Mouse (Mus musculus): ENCODE data around the gene Tnfsf13. TPM values are rescaled to one million over a fixed set of nuclear protein-coding genes. Genes with fewer than 3 reads are reported as not detected.
A peak's percentile ranks its signal among the peaks of the same experiment; 100 is the strongest.
"Not testable (repeated sequence)": the region's sequence is repeated elsewhere in the genome, so short reads cannot be mapped to it uniquely, and the experiment has no call there.

Gene Tnfsf13
- polyA plus RNA-seq, 1 experiment from 2014 or later: 0.53 TPM

- H3K4me2 ChIP-seq (ENCODE audit: low read length): no peak overlapping the region
- 86% methylated on average over 4 of the region's 4 CpGs for WGBS
- H3K9me3 ChIP-seq (ENCODE audit: control insufficient read depth, low read length): no peaks in the 10 kb centered on the region
- no peak overlapping the region for H3K27ac ChIP-seq (ENCODE audit: low read depth, low read length)
- no peak overlapping the region for H3K9ac ChIP-seq (ENCODE audit: low read depth, low read length)
- no peak overlapping the region for H3K4me3 ChIP-seq (ENCODE audit: low read length)
- H3K27me3 ChIP-seq (replicated peaks; ENCODE audit: control insufficient read depth, insufficient read depth, low read length): no peaks in the 10 kb centered on the region
- no peaks in the 10 kb centered on the region for H3K4me1 ChIP-seq (ENCODE audit: control insufficient read depth, insufficient read depth, low read depth, low read length)
- no peak for ATAC-seq
- no peaks in the 10 kb centered on the region for H3K36me3 ChIP-seq (ENCODE audit: control insufficient read depth, insufficient read depth, low read length)
These were observed 22.3 kb upstream of the Tnfsf13 start for GRCm38 (mm10) chr11:69707873-69708381.

GRCm38 (mm10) chr11:69707480-69707847 lies 21.9 kb upstream of the Tnfsf13 start:
- no peaks in the 10 kb centered on the region for H3K27me3 ChIP-seq (replicated peaks; ENCODE audit: control insufficient read depth, insufficient read depth, low read length)
- H3K36me3 ChIP-seq (ENCODE audit: control insufficient read depth, insufficient read depth, low read length): no peaks in the 10 kb centered on the region
- H3K4me1 ChIP-seq (ENCODE audit: control insufficient read depth, insufficient read depth, low read depth, low read length): no peaks in the 10 kb centered on the region
- no peaks in the 10 kb centered on the region for H3K9me3 ChIP-seq (ENCODE audit: control insufficient read depth, low read length)
- peak overlapping the region; percentile 40; the same call in 1 of the 2 replicates for H3K27ac ChIP-seq (ENCODE audit: low read depth, low read length)
- no peak overlapping the region for H3K4me3 ChIP-seq (ENCODE audit: low read length)
- no peak overlapping the region for H3K9ac ChIP-seq (ENCODE audit: low read depth, low read length)
- H3K4me2 ChIP-seq (ENCODE audit: low read length): no peak overlapping the region
- ATAC-seq: no peak
- WGBS: 91% methylated on average over 4 of the region's 4 CpGs

GRCm38 (mm10) chr11:69706775-69707479 lies 21.3 kb upstream of the Tnfsf13 start:
- H3K27me3 ChIP-seq (replicated peaks; ENCODE audit: control insufficient read depth, insufficient read depth, low read length): no peaks in the 10 kb centered on the region
- H3K4me1 ChIP-seq (ENCODE audit: control insufficient read depth, insufficient read depth, low read depth, low read length): no peaks in the 10 kb centered on the region
- H3K9me3 ChIP-seq (ENCODE audit: control insufficient read depth, low read length): no peaks in the 10 kb centered on the region
- no peaks in the 10 kb centered on the region for H3K36me3 ChIP-seq (ENCODE audit: control insufficient read depth, insufficient read depth, low read length)
- H3K4me2 ChIP-seq (ENCODE audit: low read length): no peak overlapping the region
- no peak overlapping the region for H3K9ac ChIP-seq (ENCODE audit: low read depth, low read length)
- H3K27ac ChIP-seq (ENCODE audit: low read depth, low read length): peak overlapping the region; percentile 40; the same call in 1 of the 2 replicates
- no peak overlapping the region for H3K4me3 ChIP-seq (ENCODE audit: low read length)
- 46% methylated on average over 6 of the region's 6 CpGs for WGBS
- ATAC-seq: peak; percentile 76

- Histone ChIP-seq H3K4me2 (ENCODE audit: low read length) (no peak overlapping the region), H3K27me3 (replicated peaks; ENCODE audit: control insufficient read depth, insufficient read depth, low read length) (no peaks in the 10 kb centered on the region), H3K9me3 (ENCODE audit: control insufficient read depth, low read length) (no peaks in the 10 kb centered on the region), H3K4me3 (ENCODE audit: low read length) (no peak overlapping the region), H3K4me1 (ENCODE audit: control insufficient read depth, insufficient read depth, low read depth, low read length) (no peaks in the 10 kb centered on the region), H3K9ac (ENCODE audit: low read depth, low read length) (no peak overlapping the region), H3K36me3 (ENCODE audit: control insufficient read depth, insufficient read depth, low read length) (no peaks in the 10 kb centered on the region), H3K27ac (ENCODE audit: low read depth, low read length) (no peak overlapping the region)
- ATAC-seq: no peak
- 65% methylated on average over 2 of the region's 2 CpGs for WGBS
These were observed 19.0 kb upstream of the Tnfsf13 start for GRCm38 (mm10) chr11:69704613-69705010.

GRCm38 (mm10) chr11:69703814-69704612 lies 18.4 kb upstream of the Tnfsf13 start:
- WGBS: 54% methylated on average over 8 of the region's 8 CpGs
- H3K27ac ChIP-seq (ENCODE audit: low read depth, low read length): no peak overlapping the region
- H3K36me3 ChIP-seq (ENCODE audit: control insufficient read depth, insufficient read depth, low read length): no peaks in the 10 kb centered on the region
- ATAC-seq: no peak
- no peak overlapping the region for H3K9ac ChIP-seq (ENCODE audit: low read depth, low read length)
- H3K27me3 ChIP-seq (replicated peaks; ENCODE audit: control insufficient read depth, insufficient read depth, low read length): no peaks in the 10 kb centered on the region
- H3K9me3 ChIP-seq (ENCODE audit: control insufficient read depth, low read length): no peaks in the 10 kb centered on the region
- H3K4me2 ChIP-seq (ENCODE audit: low read length): no peak overlapping the region
- no peak overlapping the region for H3K4me3 ChIP-seq (ENCODE audit: low read length)
- no peaks in the 10 kb centered on the region for H3K4me1 ChIP-seq (ENCODE audit: control insufficient read depth, insufficient read depth, low read depth, low read length)

GRCm38 (mm10) chr11:69703381-69703780 lies 17.8 kb upstream of the Tnfsf13 start:
- H3K36me3 ChIP-seq (ENCODE audit: control insufficient read depth, insufficient read depth, low read length); ATAC-seq; H3K27me3 ChIP-seq (replicated peaks; ENCODE audit: control insufficient read depth, insufficient read depth, low read length); H3K27ac ChIP-seq (ENCODE audit: low read depth, low read length); H3K9me3 ChIP-seq (ENCODE audit: control insufficient read depth, low read length); H3K4me1 ChIP-seq (ENCODE audit: control insufficient read depth, insufficient read depth, low read depth, low read length); H3K9ac ChIP-seq (ENCODE audit: low read depth, low read length); H3K4me3 ChIP-seq (ENCODE audit: low read length); H3K4me2 ChIP-seq (ENCODE audit: low read length): not testable (repeated sequence)
- 57% methylated on average over 2 of the region's 3 CpGs for WGBS

GRCm38 (mm10) chr11:69702886-69703285 lies 17.3 kb upstream of the Tnfsf13 start:
- H3K36me3 ChIP-seq (ENCODE audit: control insufficient read depth, insufficient read depth, low read length); H3K9me3 ChIP-seq (ENCODE audit: control insufficient read depth, low read length); H3K4me2 ChIP-seq (ENCODE audit: low read length); ATAC-seq; H3K9ac ChIP-seq (ENCODE audit: low read depth, low read length); H3K27ac ChIP-seq (ENCODE audit: low read depth, low read length); H3K4me1 ChIP-seq (ENCODE audit: control insufficient read depth, insufficient read depth, low read depth, low read length); H3K4me3 ChIP-seq (ENCODE audit: low read length); H3K27me3 ChIP-seq (replicated peaks; ENCODE audit: control insufficient read depth, insufficient read depth, low read length): not testable (repeated sequence)
- 94% methylated on average over 10 of the region's 10 CpGs for WGBS

- H3K9ac ChIP-seq (ENCODE audit: low read depth, low read length): no peak overlapping the region
- no peaks in the 10 kb centered on the region for H3K9me3 ChIP-seq (ENCODE audit: control insufficient read depth, low read length)
- no peak overlapping the region for H3K4me3 ChIP-seq (ENCODE audit: low read length)
- no peak overlapping the region for H3K27ac ChIP-seq (ENCODE audit: low read depth, low read length)
- H3K4me1 ChIP-seq (ENCODE audit: control insufficient read depth, insufficient read depth, low read depth, low read length): peaks cover 11% of the 10 kb centered on the region
- H3K36me3 ChIP-seq (ENCODE audit: control insufficient read depth, insufficient read depth, low read length): no peaks in the 10 kb centered on the region
- no peak for ATAC-seq
- H3K4me2 ChIP-seq (ENCODE audit: low read length): no peak overlapping the region
- no peaks in the 10 kb centered on the region for H3K27me3 ChIP-seq (replicated peaks; ENCODE audit: control insufficient read depth, insufficient read depth, low read length)
- 86% methylated on average over 1 of the region's 1 CpGs for WGBS
These were observed 14.0 kb upstream of the Tnfsf13 start for GRCm38 (mm10) chr11:69699595-69699994.

GRCm38 (mm10) chr11:69698574-69698973 lies 13.0 kb upstream of the Tnfsf13 start:
- no peaks in the 10 kb centered on the region; the same call in 1 of the 2 replicates for H3K27me3 ChIP-seq (replicated peaks; ENCODE audit: control insufficient read depth, insufficient read depth, low read length)
- no peak for ATAC-seq
- no peak overlapping the region for H3K27ac ChIP-seq (ENCODE audit: low read depth, low read length)
- H3K4me1 ChIP-seq (ENCODE audit: control insufficient read depth, insufficient read depth, low read depth, low read length): peaks cover 11% of the 10 kb centered on the region
- no peaks in the 10 kb centered on the region for H3K9me3 ChIP-seq (ENCODE audit: control insufficient read depth, low read length)
- no peak overlapping the region for H3K9ac ChIP-seq (ENCODE audit: low read depth, low read length)
- no peak overlapping the region for H3K4me2 ChIP-seq (ENCODE audit: low read length)
- 70% methylated on average over 5 of the region's 5 CpGs for WGBS
- H3K4me3 ChIP-seq (ENCODE audit: low read length): no peak overlapping the region
- H3K36me3 ChIP-seq (ENCODE audit: control insufficient read depth, insufficient read depth, low read length): no peaks in the 10 kb centered on the region
